Mouse (Mus musculus): ENCODE data around the gene Gtpbp2. TPM values are rescaled to one million over a fixed set of nuclear protein-coding genes. Genes with fewer than 3 reads are reported as not detected.

Gtpbp2 gene
- total RNA-seq, 2 experiments from 2014 or later: 75.8 to 79.5 TPM

GRCm38 (mm10) chr17:46203078-46203477 is 42.2 kb downstream of the Gtpbp2 start:
- peak; percentile 41 for DNase-seq (ENCODE audit: low spot score in 2 of 2)

- no peak for DNase-seq (ENCODE audit: low spot score in 2 of 2)
Measured at GRCm38 (mm10) chr17:46206676-46207075, 45.8 kb downstream of the Gtpbp2 start.

- no peak for DNase-seq (ENCODE audit: low spot score in 2 of 2)
Measured at GRCm38 (mm10) chr17:46210550-46210949, 49.7 kb downstream of the Gtpbp2 start.

Other genes starting within 250 kb of the Gtpbp2 start
- 100 to 1,000 TPM; 416 to 698 TPM for gene Vegfa, start 128.7 kb upstream of the Gtpbp2 start, total RNA-seq (2021)
- 100 to 1,000 TPM in 1 of 2 experiments, 10 to 100 TPM in 1; 99.5 to 100 TPM for gene Mrps18a, start 50.0 kb upstream of the Gtpbp2 start, total RNA-seq (2021)
- gene Rsph9, start 16.8 kb upstream of the Gtpbp2 start, total RNA-seq (2021): 10 to 100 TPM in 1 of 2 experiments, 1 to 10 TPM in 1; 8.5 to 12.2 TPM
- gene Mad2l1bp, start 7.5 kb upstream of the Gtpbp2 start, total RNA-seq (2021): 10 to 100 TPM; 11.9 to 13.3 TPM
- 10 to 100 TPM; 20.4 to 45.3 TPM for gene Polh, start 41.6 kb downstream of the Gtpbp2 start, total RNA-seq (2021)
- gene Xpo5, start 41.8 kb downstream of the Gtpbp2 start, total RNA-seq (2021): 10 to 100 TPM; 45.7 to 85.4 TPM
- gene Polr1c, start 87.0 kb downstream of the Gtpbp2 start, total RNA-seq (2021): 100 to 1,000 TPM in 1 of 2 experiments, 10 to 100 TPM in 1; 68.6 to 122 TPM
- gene Yipf3, start 87.0 kb downstream of the Gtpbp2 start, total RNA-seq (2021): 100 to 1,000 TPM; 121 to 185 TPM
- gene Lrrc73, start 92.5 kb downstream of the Gtpbp2 start, total RNA-seq (2021): 1 to 10 TPM; 6.0 to 7.9 TPM
- 10 to 100 TPM; 41.5 to 52.9 TPM for gene Tjap1, start 122.0 kb downstream of the Gtpbp2 start, total RNA-seq (2021)
- under 1 TPM in 1 of 2 experiments, not detected in 1; 0.23 TPM for gene Dlk2, start 136.4 kb downstream of the Gtpbp2 start, total RNA-seq (2021)
- gene Abcc10, start 167.3 kb downstream of the Gtpbp2 start, total RNA-seq (2021): 1 to 10 TPM; 6.8 to 7.0 TPM
- gene Zfp318, start 222.7 kb downstream of the Gtpbp2 start, total RNA-seq (2021): 10 to 100 TPM; 18.9 to 25.9 TPM